Mouse (Mus musculus) MEL (cell line): ENCODE results near the gene Aldh9a1. TPM values are rescaled to one million over a fixed set of nuclear protein-coding genes. Genes with fewer than 3 reads are reported as not detected.

Experiments used
- DNase-seq: peaks from one replicate; pipeline ENCODE4 v3.0.0; 2011; ENCODE audit warnings: low read depth, low spot score
- H3K27ac ChIP-seq: 2 replicates; pipeline ENCODE4 v1.5.1; 2012; ENCODE audit warnings: low read depth, mild to moderate bottlenecking, control low read depth, low read length, moderate library complexity; ENCODE audit not compliant: control insufficient read depth
- H3K27me3 ChIP-seq, 2 experiments: fragments of 150-350 bp in 1 of 2; sonication (generic) in 1 of 2; 2 replicates each; pipeline ENCODE4 v1.6.1; 2012; ENCODE audit warnings: low read length in 2 of 2, mild to moderate bottlenecking in 2 of 2, improper control_type of control experiment in 1 of 2, moderate library complexity in 1 of 2; ENCODE audit not compliant: insufficient read depth in 2 of 2, control insufficient read depth in 1 of 2
- H3K36me3 ChIP-seq, 2 experiments: 2 replicates each; pipeline ENCODE4 v1.6.1; 2012 to 2014; ENCODE audit warnings: low read length in 2 of 2, improper control_type of control experiment in 1 of 2, inconsistent platforms in 1 of 2, mild to moderate bottlenecking in 1 of 2; ENCODE audit not compliant: insufficient read depth in 2 of 2, control insufficient read depth in 1 of 2
- H3K4me1 ChIP-seq, 2 experiments: fragments of 150-350 bp in 1 of 2; sonication (generic) in 1 of 2; 2 replicates each; pipeline ENCODE4 v1.6.1; 2012; ENCODE audit warnings: low read length in 2 of 2, improper control_type of control experiment in 1 of 2, mild to moderate bottlenecking in 1 of 2; ENCODE audit not compliant: insufficient read depth in 2 of 2, control insufficient read depth in 1 of 2
- H3K4me3 ChIP-seq, 2 experiments: fragments of 150-350 bp in 1 of 2; sonication (generic) in 1 of 2; 2 replicates each; pipeline ENCODE4 v1.5.1; 2012; ENCODE audit warnings: low read depth in 2 of 2, low read length in 2 of 2, mild to moderate bottlenecking in 2 of 2, moderate library complexity in 2 of 2, control low read depth in 1 of 2, improper control_type of control experiment in 1 of 2; ENCODE audit not compliant: control insufficient read depth in 1 of 2, insufficient read depth in 1 of 2
- H3K79me2 ChIP-seq: 2 replicates; pipeline ENCODE4 v1.6.1; 2012; ENCODE audit warnings: mild to moderate bottlenecking, low read length, moderate library complexity; ENCODE audit not compliant: control insufficient read depth, poor library complexity, insufficient read depth
- H3K9ac ChIP-seq: 2 replicates; pipeline ENCODE4 v1.6.1; 2012; ENCODE audit warnings: low read depth, mild to moderate bottlenecking, control low read depth, low read length, moderate library complexity; ENCODE audit not compliant: control insufficient read depth, poor library complexity, severe bottlenecking
- H3K9me3 ChIP-seq: fragments of 150-350 bp; sonication (generic); replicated peaks from 2 replicates; pipeline ENCODE4 v1.6.1; 2012; ENCODE audit warnings: mild to moderate bottlenecking, low read length, improper control_type of control experiment, moderate library complexity; ENCODE audit not compliant: insufficient read depth
- EP300 ChIP-seq, 2 experiments: IDR thresholded peaks; 2 replicates each; pipeline ENCODE4 v1.6.1; 2011; ENCODE audit warnings: improper control_type of control experiment in 2 of 2, low read length in 2 of 2, low read depth in 1 of 2, mild to moderate bottlenecking in 1 of 2
- ETS1 ChIP-seq: IDR thresholded peaks from 2 replicates; pipeline ENCODE4 v1.6.1; 2012; ENCODE audit warnings: low read depth, mild to moderate bottlenecking, inconsistent platforms, low read length, improper control_type of control experiment, moderate library complexity
- GABPA ChIP-seq: IDR thresholded peaks from 2 replicates; pipeline ENCODE4 v1.6.1; 2012; ENCODE audit warnings: low read depth, mild to moderate bottlenecking, inconsistent platforms, low read length, improper control_type of control experiment, moderate library complexity
- GATA1 ChIP-seq: IDR thresholded peaks from 2 replicates; pipeline ENCODE4 v1.6.1; 2011; ENCODE audit warnings: low read depth, low read length, improper control_type of control experiment
- JUND ChIP-seq: IDR thresholded peaks from 2 replicates; pipeline ENCODE4 v1.6.1; 2011; ENCODE audit warnings: low read depth, mild to moderate bottlenecking, improper control_type of control experiment, low read length
- KAT2A ChIP-seq: conservative IDR thresholded peaks from 2 replicates; pipeline ENCODE4 v1.6.1; 2012; ENCODE audit warnings: low read depth, low read length, improper control_type of control experiment, inconsistent platforms
- MAX ChIP-seq: IDR thresholded peaks from 2 replicates; pipeline ENCODE4 v1.6.1; 2011; ENCODE audit warnings: low read length, improper control_type of control experiment
- MAZ ChIP-seq: IDR thresholded peaks from 2 replicates; pipeline ENCODE4 v1.6.1; 2012; ENCODE audit warnings: low read depth, mild to moderate bottlenecking, inconsistent platforms, low read length, improper control_type of control experiment
- MXI1 ChIP-seq: IDR thresholded peaks from 2 replicates; pipeline ENCODE4 v1.6.1; 2011; ENCODE audit warnings: mild to moderate bottlenecking, low read depth, low read length, improper control_type of control experiment
- MYC ChIP-seq: IDR thresholded peaks from 2 replicates; pipeline ENCODE4 v1.6.1; 2011; ENCODE audit warnings: low read depth, mild to moderate bottlenecking, low read length, improper control_type of control experiment, moderate library complexity
- NELFE ChIP-seq: IDR thresholded peaks from 2 replicates; pipeline ENCODE4 v1.6.1; 2011; ENCODE audit warnings: low read depth, low read length, improper control_type of control experiment
- NRF1 ChIP-seq: IDR thresholded peaks from 2 replicates; pipeline ENCODE4 v1.6.1; 2014; ENCODE audit warnings: low read depth, mild to moderate bottlenecking, inconsistent platforms, low read length, improper control_type of control experiment, moderate library complexity; ENCODE audit not compliant: poor library complexity, insufficient read depth, severe bottlenecking
- POLR2A ChIP-seq, 2 experiments: IDR thresholded peaks; 2 replicates each; pipeline ENCODE4 v1.6.1; 2011 to 2012; ENCODE audit warnings: low read length in 2 of 2, mild to moderate bottlenecking in 2 of 2, control low read depth in 1 of 2, improper control_type of control experiment in 1 of 2, low read depth in 1 of 2, moderate library complexity in 1 of 2; ENCODE audit not compliant: control insufficient read depth in 1 of 2, insufficient read depth in 1 of 2, poor library complexity in 1 of 2
- POLR2AphosphoS5 ChIP-seq: IDR thresholded peaks from 2 replicates; pipeline ENCODE4 v1.6.1; 2012; ENCODE audit warnings: low read depth, borderline replicate concordance, mild to moderate bottlenecking, inconsistent platforms, low read length, moderate library complexity, mixed read lengths
- RAD21 ChIP-seq: IDR thresholded peaks from 2 replicates; pipeline ENCODE4 v1.6.1; 2011; ENCODE audit warnings: mild to moderate bottlenecking, low read depth, low read length, improper control_type of control experiment
- RCOR1 ChIP-seq: IDR thresholded peaks from 2 replicates; pipeline ENCODE4 v1.6.1; 2012; ENCODE audit warnings: low read depth, mild to moderate bottlenecking, inconsistent platforms, low read length, improper control_type of control experiment
- SMC3 ChIP-seq: IDR thresholded peaks from 2 replicates; pipeline ENCODE4 v1.6.1; 2011; ENCODE audit warnings: low read depth, low read length, improper control_type of control experiment
- TBP ChIP-seq: IDR thresholded peaks from 2 replicates; pipeline ENCODE4 v1.8.0; 2011; ENCODE audit warnings: low read depth, low read length, improper control_type of control experiment
- TCF12 ChIP-seq: IDR thresholded peaks from 2 replicates; pipeline ENCODE4 v1.6.1; 2014; ENCODE audit warnings: low read depth, mild to moderate bottlenecking, inconsistent platforms, low read length, improper control_type of control experiment, moderate library complexity
- USF1 ChIP-seq: IDR thresholded peaks from 2 replicates; pipeline ENCODE4 v1.6.1; 2014; ENCODE audit warnings: low read depth, mild to moderate bottlenecking, inconsistent platforms, low read length, improper control_type of control experiment, moderate library complexity
- USF2 ChIP-seq, 2 experiments: IDR thresholded peaks; 2 replicates each; pipeline ENCODE4 v1.6.1; 2011 to 2012; ENCODE audit warnings: improper control_type of control experiment in 2 of 2, low read length in 2 of 2, borderline replicate concordance in 1 of 2, inconsistent platforms in 1 of 2, low read depth in 1 of 2, mild to moderate bottlenecking in 1 of 2; ENCODE audit not compliant: insufficient read depth in 1 of 2
- ZC3H11A ChIP-seq: IDR thresholded peaks from 2 replicates; pipeline ENCODE4 v1.6.1; 2012; ENCODE audit warnings: low read depth, mild to moderate bottlenecking, inconsistent platforms, low read length, improper control_type of control experiment
- ZKSCAN1 ChIP-seq: IDR thresholded peaks from 2 replicates; pipeline ENCODE4 v1.6.1; 2012; ENCODE audit warnings: low read depth, mild to moderate bottlenecking, inconsistent platforms, low read length, improper control_type of control experiment, moderate library complexity
- ZMIZ1 ChIP-seq: IDR thresholded peaks from 2 replicates; pipeline ENCODE4 v1.6.1; 2012; ENCODE audit warnings: low read depth, mild to moderate bottlenecking, inconsistent platforms, low read length, improper control_type of control experiment, moderate library complexity
- polyA plus RNA-seq, 2 experiments: library from polyadenylated mRNA; stranded (reverse) in 1 of 2; unstranded in 1 of 2; fragments of >175 nt in 1 of 2; fragments of >200 nt in 1 of 2; gene quantifications; 2 replicates each; pipeline versions ENCODE4 v1.2.1 to v1.2.4; 2012; ENCODE audit warnings: low replicate concordance in 2 of 2, low read depth in 1 of 2; ENCODE audit not compliant: insufficient read length in 2 of 2, insufficient read depth in 1 of 2, missing spikeins in 1 of 2
- total RNA-seq: library from RNA; depleted of rRNA; stranded (reverse); fragments of 300-350 nt; gene quantifications from 2 replicates; pipeline ENCODE4 v1.2.3, GENCODE M21; 2012

Aldh9a1 gene
- total and polyA plus RNA-seq, 3 experiments = 14.3 to 78.2 TPM; not detected in 1

GRCm38 (mm10) chr1:167374942-167375341 lies 25.2 kb downstream of the Aldh9a1 start:
- TF ChIP-seq TCF12 (no peak), MYC (no peak), JUND (no peak), KAT2A (no peak), GATA1 (no peak), ETS1 (no peak), NRF1 (no peak)
- DNase-seq = no peak
- Histone ChIP-seq H3K9me3 (no peaks in the 10 kb centered on the region), H3K79me2 (no peaks in the 10 kb centered on the region), H3K4me3 (no peak overlapping the region), H3K4me1 (no peaks in the 10 kb centered on the region), H3K36me3 (no peaks in the 10 kb centered on the region), H3K27me3 (no peaks in the 10 kb centered on the region), H3K9ac (no peak overlapping the region), H3K27ac (no peak overlapping the region)

GRCm38 (mm10) chr1:167378019-167378418 lies 28.2 kb downstream of the Aldh9a1 start:
- TF ChIP-seq MAX (no peak), NRF1 (no peak), USF1 (no peak), KAT2A (no peak), GABPA (no peak), POLR2AphosphoS5 (no peak), RAD21 (no peak), NELFE (no peak), ZKSCAN1 (no peak), MYC (no peak), EP300 (IDR thresholded peaks at IDR 0.05; ENCODE audit: low read depth in 1 of 2, low read length in 2 of 2) (no peak)
- H3K27ac ChIP-seq = no peak overlapping the region
- no peaks in the 10 kb centered on the region for H3K27me3 ChIP-seq
- no peak overlapping the region for H3K9ac ChIP-seq
- H3K4me1 ChIP-seq = peaks cover 2 to 9% of the 10 kb centered on the region in 2 experiments; a peak in 3 of 4 replicates
- peaks cover 0 to 8% of the 10 kb centered on the region in 2 experiments; a peak in 2 of 4 replicates for H3K36me3 ChIP-seq
- H3K79me2 ChIP-seq = no peaks in the 10 kb centered on the region
- DNase-seq = no peak
- H3K4me3 ChIP-seq = no peak overlapping the region
- no peaks in the 10 kb centered on the region for H3K9me3 ChIP-seq

- H3K4me1 ChIP-seq = peaks cover 11 to 26% of the 10 kb centered on the region in 2 experiments
- no peak for TF ChIP-seq POLR2A (IDR thresholded peaks at IDR 0.05; ENCODE audit: control insufficient read depth in 1 of 2, insufficient read depth in 1 of 2, low read depth in 1 of 2, low read length in 2 of 2, poor library complexity in 1 of 2)
- TF ChIP-seq RCOR1 = no peak
- TF ChIP-seq ZMIZ1 = no peak
- no peak for TF ChIP-seq TBP
- TF ChIP-seq MXI1 = no peak
- TF ChIP-seq MAZ = no peak
- no peak for TF ChIP-seq GATA1
- no peak for TF ChIP-seq SMC3
- no peak for TF ChIP-seq ZC3H11A
- TF ChIP-seq USF2 (IDR thresholded peaks at IDR 0.05; ENCODE audit: borderline replicate concordance in 1 of 2, insufficient read depth in 1 of 2, low read depth in 1 of 2, low read length in 2 of 2) = no peak
- TF ChIP-seq, all 39 proteins: peak for 0
- no peaks in the 10 kb centered on the region for H3K27me3 ChIP-seq
- no peaks in the 10 kb centered on the region for H3K79me2 ChIP-seq
- no peak overlapping the region for H3K27ac ChIP-seq
- no peak overlapping the region for H3K9ac ChIP-seq
- H3K36me3 ChIP-seq = peaks cover 0 to 21% of the 10 kb centered on the region in 2 experiments; a peak in 2 of 4 replicates
- DNase-seq = no peak
- no peak overlapping the region for H3K4me3 ChIP-seq
- H3K9me3 ChIP-seq = no peaks in the 10 kb centered on the region
Measured at GRCm38 (mm10) chr1:167379751-167380150, 30.0 kb downstream of the Aldh9a1 start.
